In genomic region chrX:42512567-42512966, GRCm38 (mm10) we compare ENCODE assay signal across 14 mouse cellular contexts. TPM values are rescaled to one million over a fixed set of nuclear protein-coding genes. Genes with fewer than 3 reads are reported as not detected.
A peak's percentile ranks its signal among the peaks of the same experiment; 100 is the strongest.
DNase-seq lines count a peak whose midpoint lies in the region; ATAC-seq and TF ChIP-seq lines count a peak whose summit lies in the region.
"Had no signal": no experiment of that assay in that cellular context is flagged by ENCODE, and none has a peak within 500 bp of the region (broad histone marks: within the 10 kb centered on the region; RNA-seq: fewer than 3 reads in every experiment).

No protein-coding gene starts in this region.

- no peak overlapping the region for H3K4me2 ChIP-seq in stomach, postnatal 0 days (replicated peaks; ENCODE audit: low read depth)
- H3K4me2 ChIP-seq: lung, embryonic 15.5 days had no signal

- H3K27ac ChIP-seq in left cerebral cortex, adult 2 months: no peak overlapping the region
- no peak overlapping the region for H3K27ac ChIP-seq in ES-Bruce4 (ENCODE audit: insufficient read depth, low read length)
- H3K27ac ChIP-seq in stomach, postnatal 0 days (replicated peaks): no peak overlapping the region
- H3K27ac ChIP-seq in heart, embryonic 10.5 days: no peak overlapping the region
- H3K27ac ChIP-seq: lung, embryonic 15.5 days had no signal

- no peaks in the 10 kb centered on the region for H3K9me3 ChIP-seq in ES-Bruce4 (replicated peaks; ENCODE audit: control insufficient read depth, insufficient read depth, low read length, poor library complexity, severe bottlenecking)
- H3K9me3 ChIP-seq in stomach, postnatal 0 days (ENCODE audit: control insufficient read depth, low read length): no peaks in the 10 kb centered on the region
- no peaks in the 10 kb centered on the region for H3K9me3 ChIP-seq in heart, embryonic 10.5 days
- H3K9me3 ChIP-seq: lung, embryonic 15.5 days had no signal

- no peaks in the 10 kb centered on the region for H3K36me3 ChIP-seq in ES-Bruce4 (ENCODE audit: control insufficient read depth, insufficient read depth, low read length, poor library complexity, severe bottlenecking)
- no peaks in the 10 kb centered on the region for H3K36me3 ChIP-seq in stomach, postnatal 0 days (ENCODE audit: control insufficient read depth, insufficient read depth, low read length)
- H3K36me3 ChIP-seq in heart, embryonic 10.5 days: no peaks in the 10 kb centered on the region
- H3K36me3 ChIP-seq: lung, embryonic 15.5 days had no signal

- peak; percentile 22; the same call in 1 of the 2 replicates for TF ChIP-seq CTCF in left cerebral cortex, adult 2 months (IDR thresholded peaks at IDR 0.05)
- peak; percentile 59 for TF ChIP-seq CTCF in ES-Bruce4 (IDR thresholded peaks at IDR 0.05; ENCODE audit: low read depth, low read length)
- peak; percentile 52 for TF ChIP-seq CTCF in stomach, postnatal 0 days (IDR thresholded peaks at IDR 0.05; ENCODE audit: low read depth)

- intact Hi-C loops in left cerebral cortex, adult 2 months (cut with DNase I): no loop called here

- H3K27me3 ChIP-seq in ES-Bruce4 (ENCODE audit: control insufficient read depth, insufficient read depth, low read length, poor library complexity, severe bottlenecking): no peaks in the 10 kb centered on the region
- H3K27me3 ChIP-seq in stomach, postnatal 0 days (ENCODE audit: control insufficient read depth, insufficient read depth, low read length): no peaks in the 10 kb centered on the region
- H3K27me3 ChIP-seq in heart, embryonic 10.5 days (ENCODE audit: insufficient read depth, poor library complexity, severe bottlenecking): no peaks in the 10 kb centered on the region
- H3K27me3 ChIP-seq: lung, embryonic 15.5 days had no signal

- no peaks in the 10 kb centered on the region for H3K4me1 ChIP-seq in ES-Bruce4 (ENCODE audit: control insufficient read depth, insufficient read depth, low read length)
- no peaks in the 10 kb centered on the region for H3K4me1 ChIP-seq in stomach, postnatal 0 days (replicated peaks; ENCODE audit: control insufficient read depth, insufficient read depth)
- no peaks in the 10 kb centered on the region for H3K4me1 ChIP-seq in heart, embryonic 10.5 days
- H3K4me1 ChIP-seq: lung, embryonic 15.5 days had no signal

- H3K9ac ChIP-seq in ES-Bruce4 (ENCODE audit: low read depth, poor library complexity, severe bottlenecking): no peak overlapping the region
- no peak overlapping the region for H3K9ac ChIP-seq in stomach, postnatal 0 days (ENCODE audit: low read length)
- H3K9ac ChIP-seq: lung, embryonic 15.5 days had no signal

- DNase-seq in left cerebral cortex, adult 2 months (ENCODE audit: extremely low spot score in 1 of 2, low spot score in 2 of 2): no peak
- no peak for DNase-seq in left cerebral cortex, adult 11 months (ENCODE audit: low spot score)
- peak; percentile 27 for DNase-seq in R1 (ENCODE audit: low read depth, low spot score)
- DNase-seq in stomach, postnatal 0 days (ENCODE audit: low spot score): no peak
- no peak for DNase-seq in cerebellum, postnatal 36 days
- DNase-seq in heart, embryonic 10.5 days (ENCODE audit: low spot score): no peak
- DNase-seq: adrenal gland, adult 2 months; right cerebral cortex, postnatal 4 days had no signal

- H3K4me3 ChIP-seq in left cerebral cortex, adult 2 months: no peak overlapping the region
- H3K4me3 ChIP-seq in ES-Bruce4 (ENCODE audit: low read depth, low read length): no peak overlapping the region
- no peak overlapping the region for H3K4me3 ChIP-seq in stomach, postnatal 0 days (ENCODE audit: low read depth, low read length)
- H3K4me3 ChIP-seq in heart, embryonic 10.5 days: no peak overlapping the region
- H3K4me3 ChIP-seq: lung, embryonic 15.5 days had no signal

- no peak for TF ChIP-seq EP300 in ES-Bruce4 (IDR thresholded peaks at IDR 0.05; ENCODE audit: insufficient read depth, low read depth, low read length)
- TF ChIP-seq EP300 in stomach, postnatal 0 days (optimal IDR thresholded peaks at IDR 0.05): no peak

- TF ChIP-seq POLR2A in ES-Bruce4 (IDR thresholded peaks at IDR 0.05; ENCODE audit: insufficient read depth, low read length): no peak

- ATAC-seq in stomach, postnatal 0 days (ENCODE audit: low FRiP score, low TSS enrichment): no peak

RNA-seq across cellular contexts. Expression of gene Sh2d1a, which starts 10.3 kb away (rescaled TPM):
- not detected for total RNA-seq in left cerebral cortex, adult 2 months (2021)
- not detected in 2 replicates for polyA plus RNA-seq in ES-Bruce4 (2011; ENCODE audit: insufficient read depth, insufficient read length, low read depth, missing spikeins)
- polyA plus RNA-seq in stomach, postnatal 0 days (2015; fragmentation: Nextera tagmentation; extraction: Ambion mirVana): 0.25 and 0.38 TPM in 2 replicates
- polyA plus RNA-seq in heart, embryonic 10.5 days (2016; fragmentation: Nextera tagmentation; extraction: Ambion mirVana): not detected in 2 replicates
- total RNA-seq: adrenal gland, adult 2 months; hematopoietic stem cell, adult 5-6 weeks; layer of hippocampus, postnatal 10 days had no signal
- polyA plus RNA-seq: adrenal gland, adult 2 months had no signal

RNA-seq across cellular contexts. Expression of gene Tex13c2, which starts 23.1 kb away (rescaled TPM):
- not detected for total RNA-seq in left cerebral cortex, adult 2 months (2021)
- 0.33 and 0.37 TPM in 2 replicates for polyA plus RNA-seq in ES-Bruce4 (2011; ENCODE audit: insufficient read depth, insufficient read length, low read depth, missing spikeins)
- polyA plus RNA-seq in stomach, postnatal 0 days (2015; fragmentation: Nextera tagmentation; extraction: Ambion mirVana): not detected in 2 replicates
- polyA plus RNA-seq in heart, embryonic 10.5 days (2016; fragmentation: Nextera tagmentation; extraction: Ambion mirVana): not detected in 2 replicates
- total RNA-seq: adrenal gland, adult 2 months; hematopoietic stem cell, adult 5-6 weeks had no signal
- polyA plus RNA-seq: adrenal gland, adult 2 months; cortical plate, adult 2 months; lung, embryonic 15.5 days; neural tube, embryonic 11.5 days had no signal
